In the genomic region with DNA sequence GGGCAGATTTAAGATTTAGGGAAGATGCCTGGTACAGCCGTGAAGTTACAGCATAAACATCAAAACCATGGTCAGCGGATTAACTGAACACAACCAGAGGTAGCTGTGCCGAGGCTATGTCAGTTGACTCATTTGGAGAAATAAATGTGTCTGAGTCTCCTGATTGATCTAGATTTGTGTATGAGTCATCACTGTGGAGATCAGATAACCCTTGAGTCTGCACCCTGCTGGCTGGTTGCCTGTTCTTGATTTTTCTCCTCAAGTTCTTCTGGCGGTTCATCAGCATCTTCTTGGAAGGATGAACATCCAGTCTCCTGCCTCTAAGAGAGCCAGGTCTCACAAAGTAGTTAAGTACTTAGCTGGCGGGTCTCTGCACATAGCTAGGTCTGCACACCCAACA, we compare ENCODE assay signal across 15 mouse cellular contexts.
DNase-seq lines count a peak whose midpoint lies in the region; ATAC-seq and TF ChIP-seq lines count a peak whose summit lies in the region.
"Had no signal": no experiment of that assay in that cellular context is flagged by ENCODE, and none has a peak within 500 bp of the region (broad histone marks: within the 10 kb centered on the region; RNA-seq: fewer than 3 reads in every experiment).

No protein-coding gene starts in this region.

- no peaks in the 10 kb centered on the region; the same call in 1 of the 2 replicates for H3K36me3 ChIP-seq in kidney, adult 2 months (ENCODE audit: control insufficient read depth, insufficient read depth, low read length)
- H3K36me3 ChIP-seq in kidney, embryonic 14.5 days (ENCODE audit: control insufficient read depth, insufficient read depth, low read length): peaks cover 5% of the 10 kb centered on the region; the same call in 1 of the 2 replicates

- no peaks in the 10 kb centered on the region for H3K4me1 ChIP-seq in kidney, adult 2 months (ENCODE audit: control insufficient read depth, insufficient read depth, low read length)
- no peaks in the 10 kb centered on the region for H3K4me1 ChIP-seq in kidney, embryonic 14.5 days (ENCODE audit: control insufficient read depth, insufficient read depth, low read length)
- H3K4me1 ChIP-seq: embryonic facial prominence, embryonic 15.5 days; forebrain, embryonic 10.5 days had no signal

- no peaks in the 10 kb centered on the region for H3K9me3 ChIP-seq in kidney, embryonic 14.5 days (ENCODE audit: control insufficient read depth, low read length)
- H3K9me3 ChIP-seq: embryonic facial prominence, embryonic 15.5 days; forebrain, embryonic 10.5 days; heart, embryonic 13.5 days; hindbrain, embryonic 10.5 days; liver, embryonic 15.5 days had no signal

- TF ChIP-seq POLR2A in kidney, adult 2 months (IDR thresholded peaks at IDR 0.05; ENCODE audit: low read depth, low read length): no peak

- H3K4me3 ChIP-seq in kidney, adult 2 months (ENCODE audit: insufficient read depth, low read depth, low read length): no peak overlapping the region
- H3K4me3 ChIP-seq in kidney, embryonic 14.5 days (ENCODE audit: low read length): no peak overlapping the region
- H3K4me3 ChIP-seq: embryonic facial prominence, embryonic 15.5 days; forebrain, embryonic 10.5 days; heart, embryonic 13.5 days; hindbrain, embryonic 10.5 days; liver, embryonic 15.5 days had no signal

- H3K27ac ChIP-seq in kidney, adult 2 months (ENCODE audit: insufficient read depth, low read depth, low read length): peak overlapping the region; percentile 50; the same call in 1 of the 2 replicates
- no peak overlapping the region for H3K27ac ChIP-seq in kidney, embryonic 14.5 days (ENCODE audit: low read depth, low read length)
- H3K27ac ChIP-seq: embryonic facial prominence, embryonic 15.5 days; forebrain, embryonic 10.5 days; heart, embryonic 13.5 days; hindbrain, embryonic 10.5 days; kidney, postnatal 0 days; liver, embryonic 15.5 days had no signal

- peak; percentile 37 for DNase-seq in kidney, adult 2 months
- peak; percentile 57 for DNase-seq in CD4-positive, CD25-positive, alpha-beta regulatory T cell, adult 2 months (ENCODE audit: low read depth, low spot score)
- peak; percentile 58 for DNase-seq in MN1 (ENCODE audit: low spot score)
- peak; percentile 69 for DNase-seq in induced T-regulatory cell, adult 2 months (ENCODE audit: low read depth)
- no peak for DNase-seq in cerebellum, adult 11 months
- DNase-seq: cerebellum, adult 9-10 months; lung, postnatal 10 days had no signal

- no peak for TF ChIP-seq CTCF in kidney, adult 2 months (conservative IDR thresholded peaks at IDR 0.05; ENCODE audit: insufficient read depth, insufficient read length, low read depth, low read length)

- WGBS in kidney, adult 2 months: 72% methylated on average over 5 of the region's 5 CpGs
- WGBS in kidney, embryonic 14.5 days: 79% methylated on average over 5 of the region's 5 CpGs

- H3K27me3 ChIP-seq in kidney, adult 2 months (replicated peaks; ENCODE audit: control insufficient read depth, insufficient read depth, low read length): no peaks in the 10 kb centered on the region
- no peaks in the 10 kb centered on the region for H3K27me3 ChIP-seq in kidney, embryonic 14.5 days (ENCODE audit: control insufficient read depth, insufficient read depth, low read length)
- H3K27me3 ChIP-seq: embryonic facial prominence, embryonic 15.5 days; heart, embryonic 13.5 days; liver, embryonic 15.5 days had no signal

- no peak for ATAC-seq in kidney, embryonic 14.5 days (ENCODE audit: low FRiP score, low TSS enrichment)
- ATAC-seq in megakaryocyte progenitor cell, adult 5-6 weeks (replicated peaks; ENCODE audit: poor library complexity): no peak

- no peak overlapping the region for H3K4me2 ChIP-seq in kidney, embryonic 14.5 days (replicated peaks; ENCODE audit: low read depth, low read length)
- H3K4me2 ChIP-seq: embryonic facial prominence, embryonic 15.5 days; heart, embryonic 13.5 days; liver, embryonic 15.5 days had no signal

- no peak overlapping the region for H3K9ac ChIP-seq in kidney, embryonic 14.5 days (ENCODE audit: low read depth, low read length)
- H3K9ac ChIP-seq: embryonic facial prominence, embryonic 15.5 days; heart, embryonic 13.5 days; liver, embryonic 15.5 days had no signal
